Mouse (Mus musculus) spleen, adult 2 months (tissue): Measurements from ENCODE around the gene Ppm1g.

Source experiments
- CTCF ChIP-seq: fragments of 200-500 bp; IDR thresholded peaks from 2 replicates; pipeline ENCODE4 v1.5.1; 2011; ENCODE audit warnings: mild to moderate bottlenecking, inconsistent platforms; ENCODE audit not compliant: insufficient read depth, insufficient read length, insufficient replicate concordance; ENCODE audit errors: extremely low read depth
- POLR2A ChIP-seq: fragments of 200-500 bp; IDR thresholded peaks from 2 replicates; pipeline ENCODE4 v1.6.1; 2011; ENCODE audit warnings: low read depth, low read length, inconsistent platforms

GRCm38 (mm10) chr5:31204421-31204820, 16.1 kb downstream of the Ppm1g start:
- TF ChIP-seq CTCF (no peak), POLR2A (no peak)
